Mouse (Mus musculus) thymus, postnatal 14 days (tissue): ENCODE data around the gene Lrrc25.
A peak's percentile ranks its signal among the peaks of the same experiment; 100 is the strongest.

Source experiments
- DNase-seq: peaks from one replicate; pipeline ENCODE4 v3.0.0; 2021

The Lrrc25 gene

DNA sequence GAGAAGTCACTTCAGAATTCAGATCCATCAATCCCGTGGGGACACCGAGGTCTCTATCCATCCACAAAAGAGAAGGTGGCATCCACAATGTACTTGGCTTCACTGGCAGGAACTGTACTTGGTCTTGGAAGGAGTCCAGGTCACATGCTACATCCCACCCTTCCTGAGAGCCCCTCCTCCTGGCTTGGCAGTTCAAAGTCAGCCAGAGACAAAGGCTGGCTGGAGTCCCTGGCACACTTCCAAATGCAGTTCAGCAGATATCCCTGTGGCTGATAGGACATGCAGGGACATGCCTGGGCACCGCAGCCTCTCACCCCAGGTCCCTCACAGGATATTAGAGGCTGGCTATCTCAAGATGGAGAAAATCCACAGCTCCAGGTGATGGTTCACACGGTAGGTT lies 33.4 kb downstream of the Lrrc25 start:
- no peak for DNase-seq

GRCm38 (mm10) chr8:70650351-70650750 lies 34.4 kb downstream of the Lrrc25 start:
- DNase-seq = no peak

- peak; percentile 69 for DNase-seq
Measured at GRCm38 (mm10) chr8:70653226-70653625, 37.3 kb downstream of the Lrrc25 start.

- no peak for DNase-seq
Measured at GRCm38 (mm10) chr8:70654121-70654520, 38.2 kb downstream of the Lrrc25 start.

DNA sequence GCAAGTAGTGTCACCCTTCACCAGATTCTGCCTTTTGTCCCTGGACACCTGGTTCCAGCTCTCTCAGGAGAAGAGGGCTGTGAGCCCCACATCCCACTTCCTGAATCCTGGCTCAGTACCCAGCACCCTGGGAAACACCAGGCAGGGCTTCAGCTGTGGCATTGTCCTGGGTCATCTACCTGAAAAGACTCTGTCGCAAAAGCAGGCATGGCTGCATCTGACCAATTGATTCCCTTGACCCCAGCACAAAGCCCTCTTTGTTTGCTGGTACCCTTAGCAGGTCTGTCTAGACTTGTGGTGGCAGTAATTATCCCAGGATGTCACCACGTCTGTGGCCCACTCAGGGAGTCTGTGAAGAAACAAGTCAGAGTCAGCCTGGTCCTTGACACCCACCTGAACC lies 39.5 kb downstream of the Lrrc25 start:
- no peak for DNase-seq

DNA sequence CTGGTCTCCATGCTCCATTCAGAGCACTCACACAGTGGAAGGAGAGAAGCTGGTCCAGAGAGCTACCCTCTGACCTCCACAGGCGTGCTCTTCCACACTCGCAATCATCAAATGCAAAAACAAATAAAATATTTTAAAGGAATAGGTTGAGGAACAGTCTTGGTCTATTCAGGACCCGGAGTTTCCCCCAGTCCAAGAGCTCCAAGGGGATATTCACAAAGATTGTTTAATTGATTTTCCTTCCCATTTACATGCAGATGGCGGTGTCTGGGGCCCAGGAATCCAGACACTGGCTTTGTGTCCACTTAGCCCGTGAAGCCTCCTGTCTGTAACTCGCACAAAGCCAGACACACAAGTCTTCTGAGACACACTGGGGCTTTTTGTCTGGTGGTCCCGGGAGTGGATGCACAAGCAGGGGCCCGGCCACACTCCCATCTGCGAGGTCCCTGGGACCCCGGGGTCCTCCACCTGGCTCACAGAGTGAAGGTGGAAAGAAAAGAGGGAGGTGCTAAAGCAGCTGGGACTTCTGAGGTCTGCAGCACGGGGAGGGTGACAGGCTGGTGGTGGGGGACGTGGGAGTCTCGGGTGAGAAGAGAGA lies 40.3 kb downstream of the Lrrc25 start:
- DNase-seq = no peak

DNA sequence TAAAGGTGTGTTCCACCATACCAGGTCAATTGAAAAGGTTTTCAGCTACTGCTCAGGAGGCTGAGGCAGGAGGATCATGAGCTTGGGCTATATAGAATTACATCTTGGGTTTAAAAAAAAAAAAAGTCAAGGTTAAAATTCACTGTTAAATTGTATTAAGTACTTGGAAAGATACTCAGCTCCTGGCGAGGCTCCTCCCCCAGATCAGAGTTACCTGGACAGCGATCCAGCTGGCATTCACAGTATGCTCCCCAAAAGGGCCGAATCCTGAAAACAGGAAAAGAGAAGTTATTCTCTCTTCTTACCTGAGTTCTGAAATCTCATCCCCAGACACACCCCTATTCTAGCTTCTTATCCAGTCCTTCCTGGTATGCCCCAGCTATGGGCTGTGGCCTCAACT lies 41.3 kb downstream of the Lrrc25 start:
- DNase-seq = no peak

DNA sequence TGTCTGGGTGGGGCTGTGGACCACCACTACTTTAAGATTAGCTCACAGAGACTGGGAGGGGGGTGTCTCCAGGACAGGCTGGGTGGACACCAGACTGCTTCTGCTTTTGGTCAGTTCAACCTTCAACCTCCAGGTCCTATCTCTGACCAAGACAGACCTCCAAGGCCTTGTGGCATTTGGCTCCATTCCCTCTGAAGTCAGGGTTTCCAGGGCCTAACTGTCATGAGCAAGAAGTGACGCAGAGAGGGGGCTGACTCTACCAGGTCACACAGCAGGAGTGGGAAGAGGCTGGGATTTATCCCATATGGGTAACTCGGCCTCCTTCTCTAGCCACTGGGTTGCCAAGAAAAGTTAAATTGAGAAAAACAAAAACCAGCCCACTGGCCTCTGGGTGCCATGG lies 41.8 kb downstream of the Lrrc25 start:
- no peak for DNase-seq

GRCm38 (mm10) chr8:70658897-70659603 lies 43.1 kb downstream of the Lrrc25 start:
- no peak for DNase-seq

- DNase-seq = peak; percentile 94
Measured at GRCm38 (mm10) chr8:70659604-70660272, 43.8 kb downstream of the Lrrc25 start.

- DNase-seq = peak; percentile 56
Measured at GRCm38 (mm10) chr8:70660273-70660725, 44.3 kb downstream of the Lrrc25 start, which contains the start of gene Pgpep1. TSS of gene Pgpep1 (minus strand) at chr8:70660388.

DNA sequence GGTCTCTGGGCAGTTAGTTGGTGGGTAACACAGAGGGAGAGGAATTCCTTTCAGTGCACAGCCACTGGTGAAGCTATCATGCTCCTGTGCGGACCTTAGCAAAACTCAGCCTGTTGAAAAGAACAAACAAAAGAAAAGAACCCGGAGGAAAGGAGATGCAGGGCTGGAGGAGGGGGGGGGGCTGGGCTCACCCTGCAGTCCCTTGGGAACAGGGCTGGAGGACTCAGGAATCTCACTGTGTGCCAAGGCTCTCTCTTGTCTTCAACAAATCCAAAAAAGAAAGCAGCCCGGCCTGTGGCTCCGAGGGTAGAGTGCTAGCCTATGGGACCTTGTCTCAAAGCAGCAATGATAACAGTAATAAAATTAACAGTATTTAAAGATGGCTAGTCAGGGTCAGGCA lies 47.7 kb downstream of the Lrrc25 start:
- DNase-seq = no peak

GRCm38 (mm10) chr8:70664631-70665030 lies 48.7 kb downstream of the Lrrc25 start:
- DNase-seq = no peak

DNA sequence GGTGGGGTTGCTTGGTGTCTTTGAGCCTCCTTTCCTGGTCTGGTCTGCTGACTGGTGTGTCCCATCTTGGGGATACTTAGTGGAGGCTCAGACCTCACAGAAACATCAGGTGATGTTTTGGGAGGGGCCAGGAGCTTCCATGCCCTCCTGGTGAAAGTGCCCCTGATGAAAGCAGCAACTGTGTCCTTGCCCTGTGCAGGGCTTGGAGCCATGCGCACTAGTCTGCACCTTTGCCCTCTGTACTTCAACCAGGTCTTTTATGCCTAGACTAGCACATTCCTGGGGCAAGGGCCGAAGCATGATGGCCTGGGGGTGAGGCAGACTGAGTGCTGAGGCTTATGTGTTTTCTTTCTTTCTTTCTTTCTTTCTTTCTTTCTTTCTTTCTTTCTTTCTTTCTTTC lies 49.6 kb downstream of the Lrrc25 start:
- DNase-seq = no peak

GRCm38 (mm10) chr8:70667071-70667470 lies 51.1 kb downstream of the Lrrc25 start:
- peak; percentile 44 for DNase-seq
